Mouse (Mus musculus) adrenal gland, postnatal 4 days (tissue): ENCODE measurements around the gene Lrrc9. TPM values are rescaled to one million over a fixed set of nuclear protein-coding genes. Genes with fewer than 3 reads are reported as not detected.

Experiments
- DNase-seq, 2 experiments: peaks; one replicate each; pipeline ENCODE4 v3.0.0; 2021 to 2022; ENCODE audit warnings: low spot score in 2 of 2, mixed read lengths in 2 of 2
- microRNA-seq: library from miRNA; unstranded; fragments of <30 nt; microRNA quantifications from one replicate; pipeline ENCODE4 v1.2.0, GENCODE M21; 2021
- total RNA-seq, 2 experiments: library from RNA; stranded (reverse); gene quantifications; 2 replicates each; pipeline ENCODE4 v1.2.3; 2021

The Lrrc9 gene
- total RNA-seq, 2 experiments from 2014 or later = 1.9 to 2.4 TPM

DNA sequence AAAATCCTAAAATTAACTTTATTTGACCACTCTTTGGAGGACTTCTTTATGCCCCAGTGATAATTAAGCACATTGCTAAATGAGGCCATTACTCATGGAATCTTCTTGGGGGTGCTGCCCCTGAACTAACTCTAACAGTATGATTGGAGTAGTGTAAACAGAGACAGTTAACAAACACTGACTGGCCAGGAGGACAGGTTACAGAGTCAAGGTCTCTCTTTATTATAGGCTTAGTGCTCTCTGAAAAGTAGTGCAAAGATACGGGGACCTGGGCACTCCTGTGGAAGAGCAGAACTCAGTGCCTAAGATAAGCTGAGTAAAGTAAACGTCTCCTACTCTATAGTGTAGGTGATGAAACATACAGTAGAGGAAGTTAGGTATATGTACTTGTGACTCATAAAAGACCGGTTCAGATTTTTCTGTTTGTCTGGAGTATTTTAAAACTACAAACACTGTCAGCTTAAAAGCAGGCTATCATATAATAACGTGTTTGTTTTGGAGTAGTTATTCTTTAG lies 122.7 kb downstream of the Lrrc9 start:
- no peak for DNase-seq

Small RNA genes lying within 50 kb of the gene (microRNA-seq; reads per million reads assigned to microRNA genes)
- not detected for gene Gm44392

Other genes with a start within 250 kb of the Lrrc9 start
- 10 to 100 TPM; 66.3 to 86.5 TPM for gene Rtn1, start 32.8 kb upstream of the Lrrc9 start, total RNA-seq
- gene Pcnx4, start 94.5 kb downstream of the Lrrc9 start, total RNA-seq = 1 to 10 TPM; 8.5 to 8.9 TPM
- gene Gm4756, start 207.8 kb downstream of the Lrrc9 start, total RNA-seq = not detected
- 10 to 100 TPM; 79.8 to 85.4 TPM for gene Dhrs7, start 223.0 kb downstream of the Lrrc9 start, total RNA-seq